Mouse (Mus musculus): ENCODE data around the gene Elovl6. TPM values are rescaled to one million over a fixed set of nuclear protein-coding genes. Genes with fewer than 3 reads are reported as not detected.

Gene Elovl6
- polyA plus RNA-seq, 1 experiment from 2014 or later = 21.8 TPM

DNA sequence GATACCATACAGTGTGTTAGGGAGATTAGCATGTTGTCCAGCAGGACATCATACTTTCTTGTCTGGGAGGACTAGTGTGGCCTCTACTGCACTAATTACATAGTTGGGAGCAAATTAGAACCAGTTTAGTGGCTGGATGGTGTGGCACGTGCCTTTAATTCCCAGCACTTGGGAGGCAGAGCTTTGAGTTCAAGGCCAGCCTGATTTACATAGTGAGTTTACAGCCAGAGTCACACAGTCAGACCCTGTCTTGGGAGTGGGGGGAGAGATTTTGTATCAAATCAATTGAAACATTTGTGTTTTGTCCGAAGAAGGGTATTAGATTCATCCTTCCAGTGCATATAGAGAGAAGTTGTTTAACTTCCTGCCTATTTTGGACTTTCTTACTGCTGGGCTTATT, 8.7 kb downstream of the Elovl6 start:
- ATAC-seq (ENCODE audit: insufficient read depth) (no peak), DNase-seq (no peak)
- H3K9me3 ChIP-seq (ENCODE audit: low read depth, low read length) = no peaks in the 10 kb centered on the region; the same call in 1 of the 2 replicates
- H3K4me3 ChIP-seq (ENCODE audit: low read depth, low read length) = no peak overlapping the region
- H3K27me3 ChIP-seq (ENCODE audit: insufficient read depth, low read length) = no peaks in the 10 kb centered on the region
- WGBS = 87% methylated on average over 2 of the region's 2 CpGs
- no peak for TF ChIP-seq CTCF (IDR thresholded peaks at IDR 0.05; ENCODE audit: low read depth)
- no peak overlapping the region for H3K4me2 ChIP-seq
- H3K36me3 ChIP-seq (ENCODE audit: insufficient read depth) = peaks cover 16% of the 10 kb centered on the region; the same call in 1 of the 2 replicates
- 0 out of 2 replicates have a peak, but pooled peaks cover 5% of the 10 kb centered on the region for H3K4me1 ChIP-seq (ENCODE audit: insufficient read depth)
- H3K27ac ChIP-seq (ENCODE audit: low read depth) = no peak overlapping the region
- no peak overlapping the region for H3K9ac ChIP-seq

DNA sequence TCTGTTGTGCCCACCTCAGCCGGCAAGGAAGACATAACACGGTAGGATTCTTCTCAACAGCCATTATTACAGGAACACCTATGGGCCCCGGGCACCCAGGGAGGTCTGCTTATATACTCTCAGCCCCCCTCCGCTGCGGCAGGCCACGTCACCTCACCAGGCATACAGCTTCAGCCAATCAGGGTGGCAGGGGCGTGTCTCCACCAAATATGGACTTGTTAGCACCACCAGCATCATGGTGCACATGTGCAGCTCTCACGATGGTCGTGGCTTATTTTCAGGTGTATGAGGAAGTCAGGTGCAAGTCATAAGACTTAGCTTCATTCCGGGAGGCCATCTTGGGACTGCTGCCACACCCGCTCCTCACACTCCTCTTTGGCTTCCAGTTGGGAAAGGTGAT, 9.3 kb downstream of the Elovl6 start:
- Histone ChIP-seq H3K4me3 (ENCODE audit: low read depth, low read length) (no peak overlapping the region), H3K36me3 (ENCODE audit: insufficient read depth) (peaks cover 19% of the 10 kb centered on the region; the same call in 1 of the 2 replicates), H3K9me3 (ENCODE audit: low read depth, low read length) (no peaks in the 10 kb centered on the region; the same call in 1 of the 2 replicates), H3K4me2 (no peak overlapping the region), H3K27me3 (ENCODE audit: insufficient read depth, low read length) (no peaks in the 10 kb centered on the region), H3K4me1 (ENCODE audit: insufficient read depth) (0 out of 2 replicates have a peak, but pooled peaks cover 5% of the 10 kb centered on the region), H3K27ac (ENCODE audit: low read depth) (no peak overlapping the region), H3K9ac (no peak overlapping the region)
- TF ChIP-seq CTCF (IDR thresholded peaks at IDR 0.05; ENCODE audit: low read depth) = no peak
- no peak for DNase-seq
- WGBS = 94% methylated on average over 11 of the region's 11 CpGs
- ATAC-seq (ENCODE audit: insufficient read depth) = no peak

DNA sequence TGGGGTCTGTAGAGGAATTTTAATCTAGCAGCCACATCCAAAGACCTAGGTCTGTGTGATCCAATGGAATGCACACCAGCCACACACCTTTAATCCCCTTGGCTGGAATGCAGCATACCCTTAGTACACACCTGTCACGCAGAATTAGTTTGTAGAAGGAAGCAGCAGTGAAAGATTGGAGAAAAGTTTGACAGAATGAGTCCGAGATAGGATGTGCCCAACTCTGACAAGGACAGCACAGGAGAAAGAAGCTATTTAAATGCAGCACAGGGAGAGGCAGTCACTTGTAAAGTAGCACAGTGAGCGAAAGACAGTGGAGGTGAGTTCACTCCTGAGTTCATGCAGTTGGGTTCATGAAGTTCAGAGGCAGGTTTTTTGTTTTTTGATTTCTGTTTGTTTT, 11.2 kb downstream of the Elovl6 start:
- H3K4me3 ChIP-seq (ENCODE audit: low read depth, low read length) = no peak overlapping the region
- WGBS = 97% methylated on average over 3 of the region's 3 CpGs
- no peaks in the 10 kb centered on the region for H3K4me1 ChIP-seq (ENCODE audit: insufficient read depth)
- TF ChIP-seq CTCF (IDR thresholded peaks at IDR 0.05; ENCODE audit: low read depth) = no peak
- no peak overlapping the region for H3K27ac ChIP-seq (ENCODE audit: low read depth)
- no peak overlapping the region for H3K4me2 ChIP-seq
- DNase-seq (no peak), ATAC-seq (ENCODE audit: insufficient read depth) (no peak)
- no peaks in the 10 kb centered on the region; the same call in 1 of the 2 replicates for H3K9me3 ChIP-seq (ENCODE audit: low read depth, low read length)
- no peaks in the 10 kb centered on the region for H3K27me3 ChIP-seq (ENCODE audit: insufficient read depth, low read length)
- peaks cover 19% of the 10 kb centered on the region; the same call in 1 of the 2 replicates for H3K36me3 ChIP-seq (ENCODE audit: insufficient read depth)
- no peak overlapping the region for H3K9ac ChIP-seq

DNA sequence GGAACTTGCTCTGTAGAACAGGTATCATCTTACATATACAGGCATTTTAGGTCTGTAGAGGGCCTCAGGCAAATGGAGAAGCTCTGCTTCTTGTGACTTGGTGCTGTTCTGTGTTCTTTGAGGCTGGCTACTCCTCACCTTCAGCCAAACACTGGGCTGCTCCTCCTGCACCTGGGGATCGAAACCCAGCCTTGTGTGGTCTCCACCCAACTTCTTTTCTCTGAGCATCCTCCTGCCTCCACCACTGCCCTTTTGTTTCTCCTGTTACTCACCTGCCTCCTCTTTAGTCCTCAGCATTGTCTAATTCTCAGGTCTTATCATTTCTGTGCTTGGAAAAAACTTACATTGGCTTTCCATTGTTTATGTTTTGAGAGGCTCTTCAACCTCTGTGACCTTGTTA, 12.1 kb downstream of the Elovl6 start:
- Histone ChIP-seq H3K4me1 (ENCODE audit: insufficient read depth) (no peaks in the 10 kb centered on the region), H3K9me3 (ENCODE audit: low read depth, low read length) (no peaks in the 10 kb centered on the region; the same call in 1 of the 2 replicates), H3K9ac (no peak overlapping the region), H3K36me3 (ENCODE audit: insufficient read depth) (peaks cover 19% of the 10 kb centered on the region; the same call in 1 of the 2 replicates), H3K27me3 (ENCODE audit: insufficient read depth, low read length) (no peaks in the 10 kb centered on the region), H3K4me2 (no peak overlapping the region), H3K27ac (ENCODE audit: low read depth) (no peak overlapping the region), H3K4me3 (ENCODE audit: low read depth, low read length) (no peak overlapping the region)
- no peak for TF ChIP-seq CTCF (IDR thresholded peaks at IDR 0.05; ENCODE audit: low read depth)
- WGBS = 95% methylated on average over 1 of the region's 1 CpGs
- no peak for ATAC-seq (ENCODE audit: insufficient read depth)
- DNase-seq = no peak

DNA sequence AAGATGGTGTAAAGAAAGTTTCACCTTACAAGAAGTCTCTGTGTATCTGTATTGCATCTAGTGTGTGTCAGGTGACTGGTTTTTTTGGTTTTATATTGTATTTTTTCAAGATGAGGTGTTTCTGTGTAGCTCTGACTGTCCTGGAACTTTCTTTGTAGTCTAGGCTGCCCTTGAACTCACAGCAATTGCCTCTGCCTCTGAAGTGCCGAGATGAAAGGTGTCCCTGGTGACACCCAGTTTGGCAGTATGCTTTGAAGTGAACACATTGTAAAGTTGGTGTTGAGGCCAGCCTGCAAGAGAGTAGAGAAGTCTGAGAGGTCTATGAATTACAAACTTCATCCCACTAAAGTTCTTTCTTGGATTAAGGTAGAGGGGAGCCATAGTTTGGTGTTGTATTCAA, 13.1 kb downstream of the Elovl6 start:
- Histone ChIP-seq H3K4me2 (no peak overlapping the region), H3K36me3 (ENCODE audit: insufficient read depth) (peaks cover 19% of the 10 kb centered on the region; the same call in 1 of the 2 replicates), H3K27ac (ENCODE audit: low read depth) (no peak overlapping the region), H3K4me1 (ENCODE audit: insufficient read depth) (no peaks in the 10 kb centered on the region), H3K9me3 (ENCODE audit: low read depth, low read length) (no peaks in the 10 kb centered on the region; the same call in 1 of the 2 replicates), H3K9ac (no peak overlapping the region), H3K4me3 (ENCODE audit: low read depth, low read length) (no peak overlapping the region), H3K27me3 (ENCODE audit: insufficient read depth, low read length) (no peaks in the 10 kb centered on the region)
- DNase-seq (no peak), ATAC-seq (ENCODE audit: insufficient read depth) (no peak)
- TF ChIP-seq CTCF (IDR thresholded peaks at IDR 0.05; ENCODE audit: low read depth) = no peak
- 58% methylated on average over 1 of the region's 1 CpGs for WGBS

DNA sequence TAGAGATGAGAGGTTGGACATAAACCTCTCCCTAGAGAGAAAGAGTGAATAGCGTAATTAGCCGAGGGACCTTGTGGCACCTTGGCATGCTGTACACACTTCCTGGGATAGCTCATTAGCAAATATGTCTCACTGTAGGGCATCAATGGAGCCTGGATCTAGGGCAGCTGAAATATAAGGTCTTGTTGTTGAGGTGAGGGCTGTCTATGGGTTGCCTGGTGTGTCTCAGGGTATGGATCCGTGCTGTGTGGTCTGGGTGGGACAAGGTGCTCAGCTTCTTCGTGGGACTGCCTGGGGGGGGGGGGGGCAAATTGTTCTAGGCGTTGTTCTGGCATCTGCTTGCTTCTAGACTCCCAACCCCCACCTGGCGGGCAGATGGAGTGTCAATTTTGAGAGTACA, 13.6 kb downstream of the Elovl6 start:
- no peaks in the 10 kb centered on the region for H3K4me1 ChIP-seq (ENCODE audit: insufficient read depth)
- no peaks in the 10 kb centered on the region for H3K27me3 ChIP-seq (ENCODE audit: insufficient read depth, low read length)
- 83% methylated on average over 6 of the region's 6 CpGs for WGBS
- H3K4me3 ChIP-seq (ENCODE audit: low read depth, low read length) = no peak overlapping the region
- H3K36me3 ChIP-seq (ENCODE audit: insufficient read depth) = peaks cover 18% of the 10 kb centered on the region; the same call in 1 of the 2 replicates
- TF ChIP-seq CTCF (IDR thresholded peaks at IDR 0.05; ENCODE audit: low read depth) = no peak
- H3K9ac ChIP-seq = no peak overlapping the region
- no peak for ATAC-seq (ENCODE audit: insufficient read depth)
- no peak for DNase-seq
- H3K9me3 ChIP-seq (ENCODE audit: low read depth, low read length) = no peaks in the 10 kb centered on the region; the same call in 1 of the 2 replicates
- H3K27ac ChIP-seq (ENCODE audit: low read depth) = no peak overlapping the region
- no peak overlapping the region for H3K4me2 ChIP-seq

- H3K4me2 ChIP-seq = no peak overlapping the region
- H3K4me3 ChIP-seq (ENCODE audit: low read depth, low read length) = no peak overlapping the region
- ATAC-seq (ENCODE audit: insufficient read depth) = no peak
- TF ChIP-seq CTCF (IDR thresholded peaks at IDR 0.05; ENCODE audit: low read depth) = no peak
- no peaks in the 10 kb centered on the region for H3K27me3 ChIP-seq (ENCODE audit: insufficient read depth, low read length)
- no peaks in the 10 kb centered on the region; the same call in 1 of the 2 replicates for H3K9me3 ChIP-seq (ENCODE audit: low read depth, low read length)
- H3K9ac ChIP-seq = no peak overlapping the region
- 42% methylated on average over 8 of the region's 8 CpGs for WGBS
- no peak overlapping the region for H3K27ac ChIP-seq (ENCODE audit: low read depth)
- DNase-seq = no peak
- H3K36me3 ChIP-seq (ENCODE audit: insufficient read depth) = peaks cover 3% of the 10 kb centered on the region; the same call in 1 of the 2 replicates
- no peaks in the 10 kb centered on the region for H3K4me1 ChIP-seq (ENCODE audit: insufficient read depth)
Measured at GRCm38 (mm10) chr3:129547837-129548435, 15.8 kb downstream of the Elovl6 start.

Measured in lung, embryonic 14.5 days (tissue).